Mouse (Mus musculus): Measurements from ENCODE around the gene Cyp2c23.

Cyp2c23 gene

GRCm38 (mm10) chr19:43976661-43977060 lies 52.3 kb downstream of the Cyp2c23 start:
- in situ Hi-C loops (cut with MboI, MseI), result no loop called here

- in situ Hi-C loops (cut with MboI, MseI), result no loop called here
These were observed 54.8 kb downstream of the Cyp2c23 start for GRCm38 (mm10) chr19:43974221-43974620.

GRCm38 (mm10) chr19:43973711-43974110 lies 55.3 kb downstream of the Cyp2c23 start:
- in situ Hi-C loops (cut with MboI, MseI), result no loop called here

DNA sequence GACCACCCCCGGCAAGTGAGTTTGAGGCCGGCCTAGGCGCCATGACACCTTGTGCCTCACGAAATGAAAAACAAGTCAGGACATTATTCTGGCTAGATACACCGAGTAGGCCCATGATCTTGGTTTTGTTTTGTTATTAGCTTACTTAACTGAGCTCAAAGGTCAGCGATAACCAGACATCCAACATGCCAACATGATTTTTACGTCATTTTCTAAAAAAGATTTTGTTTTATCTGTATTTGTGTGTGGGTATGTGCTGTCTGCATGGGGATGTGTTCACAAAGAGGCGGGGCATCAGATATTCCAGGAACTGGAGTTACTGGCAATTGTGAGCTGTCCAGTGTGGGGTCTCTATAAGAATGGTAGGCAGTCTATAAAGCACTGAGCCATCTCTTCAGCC lies 56.9 kb downstream of the Cyp2c23 start:
- in situ Hi-C loops (cut with MboI, MseI), result no loop called here

DNA sequence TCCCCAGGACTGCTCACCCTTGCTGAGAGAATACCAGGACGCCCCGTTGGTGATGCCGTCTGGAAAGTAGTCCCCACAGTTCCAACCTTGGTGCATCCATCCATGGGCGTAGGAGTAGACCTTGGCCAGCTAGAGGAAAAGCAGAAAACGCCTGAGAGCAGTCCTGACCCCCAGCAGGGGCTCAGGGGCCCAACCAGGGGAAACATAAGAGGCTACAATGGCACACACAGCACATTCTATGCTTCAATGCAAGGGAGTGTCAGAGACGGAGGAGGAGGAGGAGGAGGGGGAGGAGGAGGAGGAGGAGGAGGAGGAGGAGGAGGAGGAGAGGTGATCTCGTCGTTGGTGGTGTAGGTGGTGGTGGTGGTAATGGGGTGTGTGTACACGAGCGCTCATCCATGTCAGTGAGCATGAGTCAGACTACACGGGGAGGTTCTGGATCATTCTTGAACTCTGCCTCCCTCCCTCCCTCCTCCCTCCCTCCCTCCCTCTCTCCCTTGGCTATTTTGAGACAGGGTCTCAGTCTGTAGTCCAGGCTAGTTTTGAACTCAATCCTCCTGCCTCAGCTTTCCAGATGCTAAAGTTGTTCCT lies 60.5 kb downstream of the Cyp2c23 start:
- in situ Hi-C loops (cut with MboI, MseI), result no loop called here

DNA sequence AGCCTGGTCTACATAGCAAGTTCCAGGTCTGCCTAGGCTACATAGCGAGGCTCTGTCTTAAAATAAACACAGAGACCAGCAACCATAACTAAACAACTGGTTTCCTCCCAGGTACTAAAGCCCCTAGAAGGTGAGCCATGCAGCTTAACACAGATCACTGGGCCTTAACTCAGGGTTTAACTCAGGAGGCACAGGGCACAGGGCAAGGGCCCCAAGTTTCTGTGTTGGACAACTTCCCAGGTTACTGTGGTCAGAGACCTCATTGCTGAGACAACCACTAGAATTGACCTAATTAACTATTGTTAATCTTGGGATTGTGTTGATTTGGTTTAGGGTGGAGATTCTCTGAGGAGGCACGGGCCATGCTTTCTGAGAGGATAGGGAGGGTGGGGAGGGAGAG lies 62.5 kb downstream of the Cyp2c23 start:
- in situ Hi-C loops (cut with MboI, MseI), result no loop called here

GRCm38 (mm10) chr19:43965496-43966085 lies 63.4 kb downstream of the Cyp2c23 start:
- in situ Hi-C loops (cut with MboI, MseI), result no loop called here

DNA sequence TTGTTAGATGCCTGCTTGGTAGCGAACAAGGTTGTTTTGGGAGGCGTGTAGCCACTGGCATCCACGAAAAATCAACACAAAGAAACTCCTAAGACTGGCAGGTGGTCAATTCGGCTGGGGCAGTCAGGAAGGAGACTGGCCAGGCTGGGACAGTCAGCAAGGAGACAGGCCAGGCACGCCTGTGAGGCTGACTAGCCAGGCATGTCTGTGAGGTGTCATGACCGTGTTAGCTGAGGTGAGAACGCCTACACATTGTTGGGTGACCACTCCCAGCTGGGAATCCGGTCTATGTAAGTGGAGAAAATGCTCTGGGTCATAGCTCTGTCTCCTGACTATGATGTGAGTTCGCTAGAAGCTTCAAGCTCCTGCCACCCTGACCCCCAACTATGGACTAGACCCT lies 66.2 kb downstream of the Cyp2c23 start:
- in situ Hi-C loops (cut with MboI, MseI), result no loop called here

GRCm38 (mm10) chr19:43961185-43961584 lies 67.8 kb downstream of the Cyp2c23 start:
- in situ Hi-C loops (cut with MboI, MseI), result no loop called here

- in situ Hi-C loops (cut with MboI, MseI), result no loop called here
These were observed 69.0 kb downstream of the Cyp2c23 start for GRCm38 (mm10) chr19:43960014-43960413.

- in situ Hi-C loops (cut with MboI, MseI), result loop anchor here in 1 of 2 experiments (5.0 kb wide), 1 partner anchor 132 kb away; no protein-coding TSS in a partner anchor
These were observed 69.8 kb downstream of the Cyp2c23 start for GRCm38 (mm10) chr19:43959162-43959561.

GRCm38 (mm10) chr19:43957881-43958280 lies 71.1 kb downstream of the Cyp2c23 start:
- in situ Hi-C loops (cut with MboI, MseI), result loop anchor here in 1 of 2 experiments (5.0 kb wide), 1 partner anchor 131 kb away; no protein-coding TSS in a partner anchor

GRCm38 (mm10) chr19:43957402-43957801 lies 71.6 kb downstream of the Cyp2c23 start:
- in situ Hi-C loops (cut with MboI, MseI), result loop anchor here in 1 of 2 experiments (5.0 kb wide), 1 partner anchor 130 kb away; no protein-coding TSS in a partner anchor

DNA sequence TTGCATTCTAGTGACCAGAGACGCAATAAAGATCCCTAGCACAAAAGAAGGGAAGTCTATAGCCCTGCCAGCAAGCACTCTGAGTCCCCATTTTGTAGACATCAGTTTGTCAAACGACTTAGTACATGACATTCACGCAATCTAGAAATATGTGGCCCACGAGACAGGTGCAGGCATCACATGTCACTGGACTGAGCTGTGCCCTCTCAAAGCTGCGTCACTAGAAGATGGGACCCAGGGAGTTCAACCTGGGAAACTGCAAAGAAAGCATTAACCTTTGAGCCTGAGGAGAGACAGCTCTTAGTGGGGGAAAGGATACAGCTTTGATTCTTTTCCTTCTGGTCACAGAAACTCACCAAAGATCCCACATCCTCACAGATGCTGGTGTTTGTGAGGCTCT lies 73.7 kb downstream of the Cyp2c23 start:
- in situ Hi-C loops (cut with MboI, MseI), result loop anchor here in 1 of 2 experiments (5.0 kb wide), 1 partner anchor 128 kb away; no protein-coding TSS in a partner anchor
